Mouse (Mus musculus): Measurements from ENCODE around the gene Lats2. TPM values are rescaled to one million over a fixed set of nuclear protein-coding genes. Genes with fewer than 3 reads are reported as not detected.

Lats2 gene
- polyA plus RNA-seq, 1 experiment from 2014 or later = 6.6 TPM

- Histone ChIP-seq H3K27me3 (replicated peaks) (no peaks in the 10 kb centered on the region; the same call in 1 of the 2 replicates), H3K4me1 (peaks cover 45% of the 10 kb centered on the region), H3K36me3 (peaks cover 10% of the 10 kb centered on the region; the same call in 1 of the 2 replicates), H3K4me2 (no peak overlapping the region), H3K9ac (no peak overlapping the region), H3K27ac (no peak overlapping the region), H3K4me3 (no peak overlapping the region), H3K9me3 (replicated peaks) (no peaks in the 10 kb centered on the region)
- ATAC-seq = no peak
- 74% methylated on average over 6 of the region's 6 CpGs for WGBS (ENCODE audit: insufficient replicate concordance)
Observed at GRCm38 (mm10) chr14:57732668-57733293, 25.4 kb downstream of the Lats2 start.

GRCm38 (mm10) chr14:57730527-57730926 is 27.7 kb downstream of the Lats2 start:
- Histone ChIP-seq H3K27me3 (replicated peaks) (no peaks in the 10 kb centered on the region; the same call in 1 of the 2 replicates), H3K4me3 (no peak overlapping the region), H3K36me3 (peaks cover 12% of the 10 kb centered on the region; the same call in 1 of the 2 replicates), H3K4me2 (no peak overlapping the region), H3K27ac (no peak overlapping the region), H3K4me1 (peaks cover 25% of the 10 kb centered on the region), H3K9ac (no peak overlapping the region), H3K9me3 (replicated peaks) (no peaks in the 10 kb centered on the region)
- 66% methylated on average over 9 of the region's 9 CpGs for WGBS (ENCODE audit: insufficient replicate concordance)
- no peak for ATAC-seq

- no peak for ATAC-seq
- peaks cover 22% of the 10 kb centered on the region; the same call in 1 of the 2 replicates for H3K4me1 ChIP-seq
- H3K27me3 ChIP-seq (replicated peaks) = no peaks in the 10 kb centered on the region; the same call in 1 of the 2 replicates
- 42% methylated on average over 5 of the region's 5 CpGs for WGBS (ENCODE audit: insufficient replicate concordance)
- no peaks in the 10 kb centered on the region for H3K9me3 ChIP-seq (replicated peaks)
- H3K27ac ChIP-seq = no peak overlapping the region
- peaks cover 12% of the 10 kb centered on the region; the same call in 1 of the 2 replicates for H3K36me3 ChIP-seq
- H3K9ac ChIP-seq = no peak overlapping the region
- no peak overlapping the region for H3K4me3 ChIP-seq
- H3K4me2 ChIP-seq = no peak overlapping the region
Observed at GRCm38 (mm10) chr14:57729975-57730499, 28.2 kb downstream of the Lats2 start.

- no peak overlapping the region for H3K9ac ChIP-seq
- peaks cover 22% of the 10 kb centered on the region; the same call in 1 of the 2 replicates for H3K4me1 ChIP-seq
- peaks cover 13% of the 10 kb centered on the region; the same call in 1 of the 2 replicates for H3K36me3 ChIP-seq
- no peaks in the 10 kb centered on the region for H3K9me3 ChIP-seq (replicated peaks)
- 0 out of 2 replicates have a peak, but pooled peaks cover under 1% of the 10 kb centered on the region for H3K27me3 ChIP-seq (replicated peaks)
- no peak for ATAC-seq
- WGBS (ENCODE audit: insufficient replicate concordance) = 39% methylated on average over 8 of the region's 8 CpGs
- H3K4me3 ChIP-seq = no peak overlapping the region
- H3K27ac ChIP-seq = 0 out of 2 replicates have a peak overlapping the region, but pooled peaks have one; percentile 12
- H3K4me2 ChIP-seq = no peak overlapping the region
Observed at GRCm38 (mm10) chr14:57729364-57729763, 28.8 kb downstream of the Lats2 start.

GRCm38 (mm10) chr14:57726172-57726571 is 32.0 kb downstream of the Lats2 start:
- ATAC-seq = no peak
- WGBS (ENCODE audit: insufficient replicate concordance) = 74% methylated on average over 8 of the region's 8 CpGs
- Histone ChIP-seq H3K4me3 (no peak overlapping the region), H3K4me1 (peaks cover 15% of the 10 kb centered on the region; the same call in 1 of the 2 replicates), H3K36me3 (0 out of 2 replicates have a peak, but pooled peaks cover 5% of the 10 kb centered on the region), H3K4me2 (no peak overlapping the region), H3K9me3 (replicated peaks) (no peaks in the 10 kb centered on the region), H3K9ac (no peak overlapping the region), H3K27ac (no peak overlapping the region), H3K27me3 (replicated peaks) (0 out of 2 replicates have a peak, but pooled peaks cover 7% of the 10 kb centered on the region)

DNA sequence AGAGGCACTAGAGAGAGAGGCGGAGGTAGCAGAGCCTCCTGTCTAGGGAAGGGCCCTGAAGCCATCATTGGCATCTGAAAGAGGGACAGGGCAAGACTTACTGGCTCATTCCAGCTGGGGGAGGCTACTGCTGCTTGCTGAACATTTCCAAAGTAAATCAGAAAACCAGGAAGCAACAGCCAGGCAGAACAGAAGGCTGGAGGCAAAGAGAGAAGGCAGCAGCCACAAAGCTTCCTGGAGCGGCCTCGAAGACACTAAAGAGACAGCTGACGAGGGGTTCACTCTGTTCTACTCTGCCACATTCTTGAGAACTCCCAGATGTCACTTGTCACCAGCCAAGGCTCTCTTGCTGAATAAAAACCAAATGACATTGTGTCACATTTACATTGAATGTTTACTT is 33.7 kb downstream of the Lats2 start:
- no peak overlapping the region for H3K4me3 ChIP-seq
- H3K27ac ChIP-seq = no peak overlapping the region
- no peak for ATAC-seq
- H3K36me3 ChIP-seq = 0 out of 2 replicates have a peak, but pooled peaks cover 5% of the 10 kb centered on the region
- H3K27me3 ChIP-seq (replicated peaks) = 0 out of 2 replicates have a peak, but pooled peaks cover 7% of the 10 kb centered on the region
- H3K9me3 ChIP-seq (replicated peaks) = no peaks in the 10 kb centered on the region
- no peak overlapping the region for H3K9ac ChIP-seq
- 59% methylated on average over 4 of the region's 4 CpGs for WGBS (ENCODE audit: insufficient replicate concordance)
- H3K4me2 ChIP-seq = no peak overlapping the region
- H3K4me1 ChIP-seq = 0 out of 2 replicates have a peak, but pooled peaks cover under 1% of the 10 kb centered on the region

DNA sequence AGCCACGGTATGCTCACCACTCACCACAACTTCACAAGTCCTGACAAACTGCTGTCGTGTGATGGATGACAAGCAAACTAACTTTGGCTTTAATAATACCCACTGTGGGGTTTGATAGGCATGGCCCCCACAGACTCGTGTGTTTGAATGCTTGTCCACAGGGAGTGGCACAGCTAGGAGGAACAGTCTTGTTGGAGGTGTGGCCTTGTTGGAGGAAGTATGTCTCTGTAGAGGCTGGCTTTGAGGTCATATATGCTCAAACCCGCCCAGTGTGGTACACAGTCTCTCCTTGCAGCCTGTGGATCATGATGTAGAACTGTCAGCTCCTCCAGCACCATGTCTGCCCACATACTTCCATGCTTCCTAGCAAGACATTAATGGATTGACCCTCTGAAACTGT is 39.9 kb downstream of the Lats2 start:
- no peaks in the 10 kb centered on the region for H3K27me3 ChIP-seq (replicated peaks)
- WGBS (ENCODE audit: insufficient replicate concordance) = 55% methylated on average over 4 of the region's 4 CpGs
- H3K4me1 ChIP-seq = peaks cover 5% of the 10 kb centered on the region
- no peak overlapping the region for H3K9ac ChIP-seq
- no peak overlapping the region for H3K4me3 ChIP-seq
- H3K27ac ChIP-seq = no peak overlapping the region
- H3K9me3 ChIP-seq (replicated peaks) = no peaks in the 10 kb centered on the region
- peaks cover 8% of the 10 kb centered on the region; the same call in 1 of the 2 replicates for H3K36me3 ChIP-seq
- H3K4me2 ChIP-seq = no peak overlapping the region
- no peak for ATAC-seq

DNA sequence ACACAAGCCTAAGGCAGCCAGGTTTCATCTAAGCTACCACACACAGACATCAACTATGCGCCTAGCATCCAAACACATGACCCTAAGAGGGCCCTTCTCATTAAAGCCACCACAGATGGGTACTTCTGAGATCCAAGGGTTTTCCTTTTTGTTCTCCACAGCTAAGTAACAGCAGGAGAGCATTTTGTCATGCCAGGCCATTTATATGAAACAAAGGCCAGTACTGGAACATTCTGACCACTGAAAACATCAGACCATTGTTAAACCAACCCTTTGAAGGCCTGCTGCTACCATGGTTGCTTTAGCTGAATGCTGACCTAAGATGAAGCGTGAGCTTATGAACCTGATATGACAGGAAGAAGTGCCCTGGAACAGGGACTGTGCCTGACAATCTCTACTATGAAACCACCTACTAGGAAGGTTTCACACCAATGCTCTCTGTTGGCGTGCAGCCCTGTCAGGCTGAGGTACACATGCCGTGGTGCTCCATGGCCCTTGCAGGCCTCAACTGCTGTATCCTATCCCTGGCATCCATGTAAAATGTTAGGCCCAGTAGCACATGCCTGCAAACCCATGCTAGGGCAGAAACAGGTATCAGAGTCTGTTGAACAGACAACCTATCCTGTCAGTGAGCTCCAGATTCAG is 41.5 kb downstream of the Lats2 start:
- no peak for ATAC-seq
- no peak overlapping the region for H3K27ac ChIP-seq
- H3K4me1 ChIP-seq = peaks cover 20% of the 10 kb centered on the region
- no peaks in the 10 kb centered on the region for H3K9me3 ChIP-seq (replicated peaks)
- no peaks in the 10 kb centered on the region for H3K27me3 ChIP-seq (replicated peaks)
- H3K36me3 ChIP-seq = peaks cover 8% of the 10 kb centered on the region; the same call in 1 of the 2 replicates
- 80% methylated on average over 4 of the region's 4 CpGs for WGBS (ENCODE audit: insufficient replicate concordance)
- H3K4me3 ChIP-seq = no peak overlapping the region
- H3K9ac ChIP-seq = no peak overlapping the region
- no peak overlapping the region for H3K4me2 ChIP-seq

DNA sequence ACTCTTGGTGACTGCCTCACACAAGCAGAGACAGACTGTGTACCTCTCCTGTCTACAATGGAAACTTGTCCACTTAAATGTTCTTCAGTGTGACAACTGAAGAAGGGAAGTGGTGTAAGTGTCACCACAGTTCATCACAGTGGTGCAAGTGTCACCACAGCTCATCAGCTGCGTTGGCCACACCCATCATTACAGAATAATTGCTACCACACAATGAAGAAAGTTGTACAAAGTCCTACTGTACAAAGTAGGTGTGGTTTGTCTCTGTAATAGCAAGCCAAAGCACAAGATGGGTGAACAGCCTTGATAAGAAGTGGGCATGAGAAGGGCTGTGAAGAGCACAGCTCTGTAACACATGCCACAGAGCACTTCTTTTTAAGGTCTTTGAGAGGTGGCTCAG is 45.3 kb downstream of the Lats2 start:
- H3K36me3 ChIP-seq = 0 out of 2 replicates have a peak, but pooled peaks cover 3% of the 10 kb centered on the region
- H3K27ac ChIP-seq = no peak overlapping the region
- peak; percentile 66 for ATAC-seq
- H3K4me1 ChIP-seq = peaks cover 36% of the 10 kb centered on the region
- H3K4me2 ChIP-seq = no peak overlapping the region
- H3K27me3 ChIP-seq (replicated peaks) = no peaks in the 10 kb centered on the region
- H3K9ac ChIP-seq = no peak overlapping the region
- H3K9me3 ChIP-seq (replicated peaks) = no peaks in the 10 kb centered on the region
- WGBS (ENCODE audit: insufficient replicate concordance) = 38% methylated on average over 1 of the region's 1 CpGs
- no peak overlapping the region for H3K4me3 ChIP-seq

- H3K4me1 ChIP-seq = peaks cover 44% of the 10 kb centered on the region
- H3K4me2 ChIP-seq = no peak overlapping the region
- H3K4me3 ChIP-seq = no peak overlapping the region
- 83% methylated on average over 6 of the region's 6 CpGs for WGBS (ENCODE audit: insufficient replicate concordance)
- no peaks in the 10 kb centered on the region for H3K9me3 ChIP-seq (replicated peaks)
- no peak for ATAC-seq
- no peak overlapping the region for H3K9ac ChIP-seq
- no peak overlapping the region for H3K27ac ChIP-seq
- H3K36me3 ChIP-seq = no peaks in the 10 kb centered on the region
- H3K27me3 ChIP-seq (replicated peaks) = no peaks in the 10 kb centered on the region
Observed at GRCm38 (mm10) chr14:57711059-57711458, 47.1 kb downstream of the Lats2 start.

- WGBS (ENCODE audit: insufficient replicate concordance) = 75% methylated on average over 10 of the region's 10 CpGs
- Histone ChIP-seq H3K27ac (no peak overlapping the region), H3K4me1 (peaks cover 44% of the 10 kb centered on the region), H3K27me3 (replicated peaks) (no peaks in the 10 kb centered on the region), H3K9ac (no peak overlapping the region), H3K4me3 (no peak overlapping the region), H3K4me2 (no peak overlapping the region), H3K36me3 (no peaks in the 10 kb centered on the region), H3K9me3 (replicated peaks) (no peaks in the 10 kb centered on the region)
- ATAC-seq = no peak
Observed at GRCm38 (mm10) chr14:57709171-57709570, 49.0 kb downstream of the Lats2 start.

DNA sequence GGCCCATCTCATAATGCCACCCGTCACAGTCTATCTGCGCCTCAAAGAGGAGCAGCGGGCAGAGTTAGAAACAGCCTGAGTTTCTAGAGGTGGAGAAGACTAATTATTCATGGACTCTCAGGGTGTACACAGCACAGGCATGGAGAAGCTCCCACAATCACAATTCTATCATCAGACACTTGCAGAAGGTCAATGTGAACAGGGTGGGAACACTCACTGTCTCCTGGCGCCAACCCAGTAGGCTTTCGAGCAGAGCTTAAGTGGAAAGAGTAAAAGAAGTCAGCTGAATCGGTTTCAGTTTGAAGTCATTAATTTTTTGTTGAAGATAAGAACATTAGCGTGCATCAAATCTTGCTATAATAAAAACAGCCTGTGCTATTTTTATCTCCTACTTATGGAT is 49.6 kb downstream of the Lats2 start:
- Histone ChIP-seq H3K4me3 (no peak overlapping the region), H3K27me3 (replicated peaks) (no peaks in the 10 kb centered on the region)
- WGBS (ENCODE audit: insufficient replicate concordance) = 81% methylated on average over 7 of the region's 7 CpGs

More for the DNA sequence above, 49.6 kb downstream of the Lats2 start:
- Histone ChIP-seq H3K36me3 (no peaks in the 10 kb centered on the region), H3K27ac (no peak overlapping the region), H3K4me2 (no peak overlapping the region), H3K9me3 (replicated peaks) (no peaks in the 10 kb centered on the region), H3K4me1 (peaks cover 42% of the 10 kb centered on the region), H3K9ac (no peak overlapping the region)
- ATAC-seq = no peak
